Mouse (Mus musculus): ENCODE results near the gene Ecd.

Gene Ecd

DNA sequence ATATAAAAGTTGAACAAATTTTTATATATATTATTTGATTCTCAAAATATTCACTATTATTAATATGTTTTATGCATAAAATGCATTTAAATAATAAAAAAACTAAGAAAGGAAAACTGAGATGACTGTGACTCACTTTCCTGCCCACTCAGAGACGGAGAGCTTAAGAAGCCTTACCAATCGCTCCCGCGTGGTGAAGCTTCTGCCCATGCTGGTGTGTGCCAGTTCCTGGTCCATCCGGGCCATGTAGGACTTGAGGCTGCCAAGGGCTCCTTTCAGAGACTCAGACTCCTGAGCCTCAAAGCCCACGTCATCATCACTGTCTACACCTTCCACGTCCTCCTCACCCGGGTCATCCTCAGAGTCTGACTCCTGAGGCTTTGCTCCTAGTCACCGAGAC, 23.7 kb downstream of the Ecd start:
- no peak for DNase-seq

DNA sequence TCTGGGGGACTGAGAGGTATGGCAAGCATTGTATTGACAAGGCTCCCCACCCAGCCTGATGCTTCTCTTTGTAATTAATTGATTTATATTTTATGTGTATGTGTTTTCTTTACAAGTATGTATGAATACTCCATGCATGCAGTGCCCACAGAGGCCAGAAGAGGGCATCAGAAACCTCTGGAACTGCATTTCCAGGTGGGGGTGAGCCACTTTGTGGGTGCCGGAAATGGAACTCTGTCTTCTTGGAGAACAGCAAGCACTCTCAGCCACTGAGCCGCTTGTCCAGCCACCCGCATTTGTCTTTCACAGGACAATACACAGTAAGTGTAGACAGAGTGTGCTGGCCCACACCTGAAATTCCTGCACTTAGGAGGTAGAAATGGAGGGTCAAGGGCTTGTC, 28.5 kb downstream of the Ecd start:
- peak in 1 of 2 experiments; percentile 61 for DNase-seq

DNA sequence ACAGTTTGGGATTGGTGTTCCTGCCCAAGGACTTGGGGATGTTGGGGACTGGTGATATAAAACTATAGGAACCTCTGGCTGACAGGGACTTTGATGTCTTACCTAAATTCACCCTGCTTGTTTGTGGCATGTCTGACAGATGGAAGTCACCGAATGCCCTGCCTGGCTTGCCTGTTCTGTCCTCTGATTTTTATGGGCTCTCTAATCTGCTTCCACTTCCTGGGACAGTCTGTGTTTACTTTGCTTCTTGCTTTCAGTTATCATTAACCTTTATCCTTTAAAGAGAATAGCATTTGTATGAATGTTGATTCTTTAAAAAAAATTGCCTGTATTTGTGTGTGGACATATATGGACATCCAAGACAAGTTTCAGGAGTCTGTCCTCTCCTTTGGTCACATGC, 32.8 kb downstream of the Ecd start:
- no peak for DNase-seq

DNA sequence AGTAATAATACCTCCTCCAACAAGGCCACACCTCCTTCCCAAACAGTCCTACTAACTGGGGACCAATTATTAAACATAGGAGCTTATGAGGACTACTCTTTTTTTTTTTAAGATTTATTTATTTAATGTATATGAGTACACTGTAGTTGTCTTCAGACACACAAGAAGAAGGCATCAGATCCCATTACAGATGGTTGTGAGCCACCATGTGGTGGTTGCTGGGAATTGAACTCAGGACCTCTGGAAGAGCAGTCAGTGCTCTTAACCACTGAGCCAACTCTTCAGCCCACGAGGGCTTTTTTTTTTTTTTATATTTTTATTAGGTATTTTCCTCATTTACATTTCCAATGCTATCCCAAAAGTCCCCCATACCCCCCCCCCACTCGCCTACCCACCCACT, 42.8 kb downstream of the Ecd start:
- DNase-seq = peak in 1 of 2 experiments; percentile 9

DNA sequence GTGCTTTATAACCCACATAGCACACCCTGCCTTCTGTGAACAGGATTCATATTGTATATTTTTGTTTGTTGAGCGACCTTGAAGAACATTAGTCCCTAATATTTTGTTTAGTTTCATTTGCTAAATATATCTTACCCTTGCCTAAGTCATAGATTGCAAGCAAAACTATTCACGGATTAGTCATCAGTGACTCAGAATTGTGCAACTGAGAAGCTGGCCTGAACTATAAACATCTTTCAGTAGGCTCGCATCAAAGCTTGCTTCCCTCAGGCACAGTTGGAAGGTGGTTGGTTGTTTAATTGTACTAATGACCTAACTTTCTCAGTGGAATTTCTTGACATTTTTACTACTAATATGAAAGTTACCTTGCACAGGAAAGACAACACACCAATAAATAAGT, 49.8 kb downstream of the Ecd start:
- no peak for DNase-seq

DNA sequence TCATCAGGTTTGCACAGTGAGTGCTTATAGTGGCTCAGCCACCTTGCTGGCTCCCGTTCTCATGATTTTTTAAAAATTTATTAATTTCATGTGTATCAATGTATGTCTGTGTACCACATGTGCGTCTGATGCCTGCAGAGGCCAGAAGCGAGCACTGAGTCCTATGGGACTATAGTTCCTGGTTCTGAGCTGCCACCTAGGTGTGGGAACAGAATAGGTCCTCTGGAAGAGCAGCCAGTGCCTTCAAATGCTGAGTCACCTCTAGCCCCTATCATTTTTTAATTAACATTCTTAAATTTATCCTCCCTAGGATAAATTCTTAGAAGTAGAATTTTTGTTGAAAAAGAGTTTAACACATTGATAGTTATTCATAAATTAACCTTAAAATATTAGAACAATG, 50.3 kb downstream of the Ecd start:
- no peak for DNase-seq

DNA sequence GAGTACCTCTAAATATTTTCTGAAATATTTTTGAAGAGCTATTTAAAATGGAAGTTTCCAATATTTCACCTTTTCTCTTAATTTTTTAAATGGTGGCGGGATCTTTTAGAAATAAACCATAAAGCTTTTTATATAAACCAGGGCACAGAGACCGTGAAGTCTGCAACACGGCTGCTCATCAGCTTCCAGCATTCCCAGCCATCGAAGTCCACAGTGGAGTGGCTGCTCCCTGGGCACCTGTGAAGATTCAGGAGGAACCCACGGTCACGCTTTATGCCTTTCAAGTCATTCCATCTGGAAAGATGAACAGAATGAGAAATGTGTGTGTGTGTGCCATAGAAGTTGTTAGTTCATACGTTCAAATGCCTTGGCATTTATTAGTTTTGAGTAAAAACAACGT, 53.0 kb downstream of the Ecd start:
- no peak for DNase-seq

DNA sequence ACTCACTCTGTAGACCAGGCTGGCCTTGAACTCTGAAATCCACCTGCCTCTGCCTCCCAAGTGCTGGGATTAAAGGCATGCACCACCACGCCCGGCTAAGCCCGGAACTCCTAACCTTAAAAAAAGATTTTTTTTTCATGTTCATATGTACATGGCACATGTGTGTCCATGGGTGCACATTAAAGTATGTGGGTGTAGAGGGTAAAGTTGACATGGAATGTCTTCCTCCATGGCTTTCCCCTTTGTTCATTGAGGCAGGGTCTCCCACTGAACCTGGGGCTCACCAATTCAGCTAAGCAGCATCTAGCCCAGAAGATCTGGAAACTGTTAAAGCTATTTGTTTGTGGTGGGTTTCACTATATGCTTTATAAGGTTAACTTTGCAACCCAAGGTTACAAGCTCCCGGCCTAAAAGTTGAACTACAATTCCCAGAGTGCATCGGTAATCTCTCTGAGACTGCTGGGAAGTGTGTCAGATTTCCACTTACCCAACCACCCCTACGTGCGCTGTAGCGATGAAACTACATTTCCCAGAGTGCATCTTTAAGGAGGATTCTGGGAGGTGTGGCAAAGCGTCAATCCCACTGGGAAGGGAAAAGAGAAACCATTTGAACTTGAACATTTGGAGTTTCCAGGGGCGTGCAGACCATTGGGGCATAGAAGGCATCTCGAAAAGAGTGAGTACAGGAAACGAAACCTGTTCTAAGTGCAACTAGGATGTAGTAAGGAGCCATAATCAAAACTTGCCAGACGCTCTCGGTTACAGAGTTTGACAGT, 53.6 kb downstream of the Ecd start, which contains the start of gene Nudt13:
Gene Nudt13, plus strand, starts transcription at position 581 of the 776 bp plus-strand sequence.
- peak; percentile 88 to 93 for DNase-seq

DNA sequence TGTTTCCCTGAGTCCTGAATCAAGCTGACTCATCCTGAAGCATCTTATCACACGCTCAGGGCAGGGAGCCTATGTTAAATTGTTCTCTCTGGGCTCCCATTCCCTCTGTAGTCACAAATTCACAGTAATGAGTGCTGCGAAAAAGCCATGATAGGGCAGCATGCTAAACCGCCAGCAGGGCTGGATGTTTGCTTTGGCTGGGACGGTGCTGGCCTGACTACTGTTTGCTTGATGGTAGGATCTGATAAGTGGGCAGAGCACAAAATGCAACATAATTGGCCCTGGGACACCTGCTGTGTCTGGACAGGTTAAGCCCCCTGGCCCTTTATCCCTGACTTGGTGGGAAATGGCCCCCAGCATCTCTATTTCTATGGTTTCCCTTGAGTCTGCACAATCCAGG, 56.5 kb downstream of the Ecd start:
- DNase-seq = no peak
